Mouse (Mus musculus): ENCODE data around the gene Ndufa11. TPM values are rescaled to one million over a fixed set of nuclear protein-coding genes. Genes with fewer than 3 reads are reported as not detected.

The Ndufa11 gene
- polyA plus RNA-seq, 1 experiment = 393 TPM

- TF ChIP-seq CTCF (IDR thresholded peaks at IDR 0.05; ENCODE audit: insufficient read depth, low read length) (no peak), POLR2A (IDR thresholded peaks at IDR 0.05; ENCODE audit: borderline replicate concordance, extremely low read depth, low read depth, low read length) (no peak)
- Histone ChIP-seq H3K4me1 (ENCODE audit: control insufficient read depth, insufficient read depth, low read length) (peaks cover 4% of the 10 kb centered on the region; the same call in 1 of the 2 replicates), H3K4me3 (replicated peaks; ENCODE audit: extremely low read depth, low read depth, low read length) (no peak overlapping the region)
- 79% methylated on average over 2 of the region's 2 CpGs for WGBS
- no peak for DNase-seq
Observed at GRCm38 (mm10) chr17:56684649-56685048, 32.9 kb upstream of the Ndufa11 start.

DNA sequence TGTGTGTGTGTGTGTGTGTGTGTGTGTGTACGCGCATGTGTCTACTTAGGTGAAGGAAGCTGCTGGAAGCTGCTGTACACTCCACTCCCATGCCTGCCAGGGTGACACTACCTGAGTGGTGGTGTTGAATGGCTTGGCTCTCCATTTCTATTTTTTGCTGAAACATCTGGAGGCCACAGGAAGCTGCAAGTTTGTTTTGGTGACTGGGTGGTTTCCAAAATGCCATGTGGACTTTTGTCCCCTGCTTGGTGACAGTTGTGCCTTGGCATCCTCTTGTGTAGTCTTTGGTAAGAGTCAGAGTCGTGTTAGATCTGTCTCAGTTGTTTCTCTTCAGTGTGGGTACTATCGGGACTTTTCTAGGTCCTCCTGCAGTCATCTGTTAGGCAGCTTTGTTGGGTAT is 30.8 kb upstream of the Ndufa11 start:
- WGBS = 82% methylated on average over 4 of the region's 4 CpGs
- H3K4me1 ChIP-seq (ENCODE audit: control insufficient read depth, insufficient read depth, low read length) = peaks cover 2% of the 10 kb centered on the region; the same call in 1 of the 2 replicates
- H3K4me3 ChIP-seq (replicated peaks; ENCODE audit: extremely low read depth, low read depth, low read length) = no peak overlapping the region
- TF ChIP-seq POLR2A (IDR thresholded peaks at IDR 0.05; ENCODE audit: borderline replicate concordance, extremely low read depth, low read depth, low read length) = no peak
- no peak for TF ChIP-seq CTCF (IDR thresholded peaks at IDR 0.05; ENCODE audit: insufficient read depth, low read length)
- DNase-seq = no peak

- TF ChIP-seq POLR2A (IDR thresholded peaks at IDR 0.05; ENCODE audit: borderline replicate concordance, extremely low read depth, low read depth, low read length) (no peak), CTCF (IDR thresholded peaks at IDR 0.05; ENCODE audit: insufficient read depth, low read length) (no peak)
- Histone ChIP-seq H3K4me3 (replicated peaks; ENCODE audit: extremely low read depth, low read depth, low read length) (no peak overlapping the region), H3K4me1 (ENCODE audit: control insufficient read depth, insufficient read depth, low read length) (no peaks in the 10 kb centered on the region)
- DNase-seq = no peak
Observed at GRCm38 (mm10) chr17:56688045-56688444, 29.5 kb upstream of the Ndufa11 start.

GRCm38 (mm10) chr17:56688689-56689088 is 28.9 kb upstream of the Ndufa11 start:
- WGBS = 88% methylated on average over 2 of the region's 2 CpGs
- DNase-seq = no peak
- no peak for TF ChIP-seq POLR2A (IDR thresholded peaks at IDR 0.05; ENCODE audit: borderline replicate concordance, extremely low read depth, low read depth, low read length)
- no peak for TF ChIP-seq CTCF (IDR thresholded peaks at IDR 0.05; ENCODE audit: insufficient read depth, low read length)
- Histone ChIP-seq H3K4me1 (ENCODE audit: control insufficient read depth, insufficient read depth, low read length) (no peaks in the 10 kb centered on the region), H3K4me3 (replicated peaks; ENCODE audit: extremely low read depth, low read depth, low read length) (no peak overlapping the region)

- H3K4me3 ChIP-seq (replicated peaks; ENCODE audit: extremely low read depth, low read depth, low read length) = no peak overlapping the region
- 63% methylated on average over 1 of the region's 1 CpGs for WGBS
- TF ChIP-seq CTCF (IDR thresholded peaks at IDR 0.05; ENCODE audit: insufficient read depth, low read length) (no peak), POLR2A (IDR thresholded peaks at IDR 0.05; ENCODE audit: borderline replicate concordance, extremely low read depth, low read depth, low read length) (no peak)
- no peak for DNase-seq
- no peaks in the 10 kb centered on the region for H3K4me1 ChIP-seq (ENCODE audit: control insufficient read depth, insufficient read depth, low read length)
Observed at GRCm38 (mm10) chr17:56693395-56693794, 24.2 kb upstream of the Ndufa11 start.

- DNase-seq = no peak
- 36% methylated on average over 6 of the region's 6 CpGs for WGBS
- Histone ChIP-seq H3K4me3 (replicated peaks; ENCODE audit: extremely low read depth, low read depth, low read length) (no peak overlapping the region), H3K4me1 (ENCODE audit: control insufficient read depth, insufficient read depth, low read length) (no peaks in the 10 kb centered on the region)
- TF ChIP-seq CTCF (IDR thresholded peaks at IDR 0.05; ENCODE audit: insufficient read depth, low read length) (no peak), POLR2A (IDR thresholded peaks at IDR 0.05; ENCODE audit: borderline replicate concordance, extremely low read depth, low read depth, low read length) (no peak)
Observed at GRCm38 (mm10) chr17:56693851-56694310, 23.7 kb upstream of the Ndufa11 start.

DNA sequence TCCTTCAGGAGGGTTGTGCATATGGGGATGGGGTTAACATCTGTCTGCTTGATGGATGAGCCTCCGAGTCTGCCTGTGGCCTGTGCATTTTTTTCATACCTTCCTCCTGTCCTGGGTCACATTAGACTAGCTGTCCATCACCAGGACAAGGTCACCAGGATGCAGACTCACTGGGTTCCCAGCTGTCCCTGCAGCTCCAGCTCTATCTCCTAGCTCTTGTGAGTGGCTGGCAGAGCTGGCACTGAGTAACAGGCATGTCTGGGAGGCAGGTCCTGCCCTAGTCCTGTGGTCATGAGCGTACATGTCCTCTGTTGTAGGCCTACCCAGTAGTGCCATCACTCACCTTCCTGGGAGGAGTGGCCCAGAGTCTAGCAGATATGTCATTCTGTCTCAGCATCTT is 17.1 kb upstream of the Ndufa11 start:
- no peaks in the 10 kb centered on the region for H3K4me1 ChIP-seq (ENCODE audit: control insufficient read depth, insufficient read depth, low read length)
- TF ChIP-seq POLR2A (IDR thresholded peaks at IDR 0.05; ENCODE audit: borderline replicate concordance, extremely low read depth, low read depth, low read length) (no peak), CTCF (IDR thresholded peaks at IDR 0.05; ENCODE audit: insufficient read depth, low read length) (no peak)
- DNase-seq = no peak
- H3K4me3 ChIP-seq (replicated peaks; ENCODE audit: extremely low read depth, low read depth, low read length) = no peak overlapping the region
- 71% methylated on average over 2 of the region's 2 CpGs for WGBS

GRCm38 (mm10) chr17:56703038-56703437 is 14.5 kb upstream of the Ndufa11 start:
- H3K4me1 ChIP-seq (ENCODE audit: control insufficient read depth, insufficient read depth, low read length) = no peaks in the 10 kb centered on the region
- H3K4me3 ChIP-seq (replicated peaks; ENCODE audit: extremely low read depth, low read depth, low read length) = no peak overlapping the region
- TF ChIP-seq POLR2A (IDR thresholded peaks at IDR 0.05; ENCODE audit: borderline replicate concordance, extremely low read depth, low read depth, low read length) (no peak), CTCF (IDR thresholded peaks at IDR 0.05; ENCODE audit: insufficient read depth, low read length) (no peak)
- 87% methylated on average over 4 of the region's 4 CpGs for WGBS
- no peak for DNase-seq

- TF ChIP-seq POLR2A (IDR thresholded peaks at IDR 0.05; ENCODE audit: borderline replicate concordance, extremely low read depth, low read depth, low read length) (no peak), CTCF (IDR thresholded peaks at IDR 0.05; ENCODE audit: insufficient read depth, low read length) (no peak)
- WGBS = 93% methylated on average over 1 of the region's 1 CpGs
Observed at GRCm38 (mm10) chr17:56706515-56706914, 11.1 kb upstream of the Ndufa11 start.

GRCm38 (mm10) chr17:56708692-56709091 is 8.9 kb upstream of the Ndufa11 start:
- WGBS = 71% methylated on average over 4 of the region's 4 CpGs

More at GRCm38 (mm10) chr17:56706515-56706914, 11.1 kb upstream of the Ndufa11 start:
- no peak for DNase-seq
- no peaks in the 10 kb centered on the region for H3K4me1 ChIP-seq (ENCODE audit: control insufficient read depth, insufficient read depth, low read length)
- no peak overlapping the region for H3K4me3 ChIP-seq (replicated peaks; ENCODE audit: extremely low read depth, low read depth, low read length)

More at GRCm38 (mm10) chr17:56708692-56709091, 8.9 kb upstream of the Ndufa11 start:
- no peak for DNase-seq
- no peak overlapping the region for H3K4me3 ChIP-seq (replicated peaks; ENCODE audit: extremely low read depth, low read depth, low read length)
- no peak for TF ChIP-seq CTCF (IDR thresholded peaks at IDR 0.05; ENCODE audit: insufficient read depth, low read length)
- no peak for TF ChIP-seq POLR2A (IDR thresholded peaks at IDR 0.05; ENCODE audit: borderline replicate concordance, extremely low read depth, low read depth, low read length)
- H3K4me1 ChIP-seq (ENCODE audit: control insufficient read depth, insufficient read depth, low read length) = no peaks in the 10 kb centered on the region

Measured in lung, adult 2 months (tissue).